Mouse (Mus musculus): ENCODE results near the gene Slc2a5.

Gene Slc2a5

DNA sequence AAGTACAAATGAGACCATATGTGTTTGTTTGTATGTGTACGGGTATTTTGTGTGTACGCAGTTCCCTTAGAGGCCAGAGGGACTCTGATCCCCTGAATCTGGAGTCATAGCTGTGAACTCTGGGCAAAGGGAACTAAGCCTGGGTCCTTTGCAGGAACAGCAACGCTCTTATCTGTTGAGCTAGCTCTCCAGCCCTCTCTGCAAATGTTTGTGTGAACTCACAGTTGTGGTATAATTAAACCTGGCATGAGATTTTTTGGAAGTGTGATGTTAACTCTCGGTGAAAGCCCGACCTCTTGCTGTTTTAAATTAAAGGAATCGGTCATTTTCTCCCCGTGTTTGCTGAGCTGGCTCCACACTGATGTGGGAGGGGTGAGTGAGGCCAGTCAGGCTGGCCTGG is 13.4 kb upstream of the Slc2a5 start:
- no peak for DNase-seq

DNA sequence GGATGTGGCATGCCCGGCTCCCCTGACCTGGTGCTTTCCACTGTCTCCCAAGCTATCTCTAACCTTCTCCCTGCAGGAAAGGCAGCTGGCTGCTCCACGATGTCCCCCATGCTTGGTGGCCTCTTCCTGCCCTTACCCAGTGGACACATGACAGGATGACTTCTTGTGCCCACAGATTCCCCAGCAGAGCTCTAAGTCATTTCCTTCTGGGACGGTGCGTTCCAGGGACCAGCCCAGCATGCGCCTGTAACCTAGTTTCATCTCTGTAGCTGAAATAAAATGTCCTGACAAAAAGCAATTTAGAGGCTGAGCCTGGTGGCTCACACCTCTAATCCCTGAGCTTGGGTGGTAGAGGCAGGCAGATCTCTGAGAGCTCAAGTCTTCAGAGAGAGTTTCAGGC is 12.4 kb upstream of the Slc2a5 start:
- no peak for DNase-seq

DNA sequence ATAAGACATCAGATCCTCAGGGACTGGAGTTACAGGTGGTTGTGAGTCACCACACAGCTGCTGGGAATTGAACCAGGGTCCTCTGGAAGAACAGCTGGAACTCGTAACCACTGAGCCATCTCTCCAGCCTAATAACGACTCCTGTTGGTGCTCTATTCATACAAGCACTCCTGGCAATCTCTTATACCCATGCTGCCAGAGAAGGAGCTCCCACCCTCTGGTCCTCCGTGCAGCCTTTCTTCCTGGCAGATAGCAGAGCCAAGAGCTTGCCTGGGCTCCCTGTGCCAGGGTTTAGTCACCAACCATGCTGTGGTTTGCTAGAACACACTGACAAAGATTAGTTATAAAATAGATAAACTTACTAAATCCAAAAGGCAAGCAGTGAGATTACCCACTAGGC is 9.4 kb upstream of the Slc2a5 start:
- DNase-seq: no peak

DNA sequence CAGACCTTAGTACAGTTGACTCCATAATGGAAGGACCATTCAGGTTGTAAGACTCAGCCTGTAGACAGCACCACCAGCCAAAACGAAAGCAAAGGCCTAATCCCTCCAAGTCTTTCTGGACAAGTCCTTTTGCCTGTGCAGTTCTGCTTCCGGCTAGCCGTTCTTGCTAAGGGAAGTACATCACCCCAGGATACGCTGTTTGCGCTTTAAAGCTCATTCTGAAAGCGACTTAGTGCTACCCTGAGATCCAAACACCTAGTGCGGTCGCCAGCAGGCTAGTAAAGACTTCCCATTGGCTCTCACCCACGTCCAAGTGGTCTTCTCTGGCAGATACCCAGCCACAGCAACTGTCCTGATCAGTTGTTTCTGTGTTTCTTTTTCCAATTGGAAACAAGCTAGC is 8.7 kb upstream of the Slc2a5 start:
- DNase-seq: no peak

DNA sequence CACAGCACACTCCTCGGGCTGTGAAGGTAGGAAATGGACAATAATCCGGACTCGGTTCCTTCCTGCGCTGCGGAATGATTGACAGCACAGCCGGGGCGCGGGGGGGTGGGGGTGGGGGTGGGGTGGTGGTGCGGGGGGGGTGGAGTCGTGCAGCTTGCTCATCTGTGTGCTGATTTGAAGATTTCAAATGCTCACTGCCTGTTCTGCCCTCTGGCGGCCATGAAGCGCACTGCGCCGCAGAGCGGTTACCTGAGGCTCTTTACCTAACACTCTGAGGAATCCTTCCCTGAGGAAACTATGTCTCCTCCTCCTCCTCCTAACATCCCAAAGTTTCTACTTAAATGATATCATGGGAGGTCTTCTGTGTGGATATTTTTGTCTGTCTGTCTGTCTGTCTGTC is 6.2 kb upstream of the Slc2a5 start:
- peak; percentile 86 for DNase-seq

DNA sequence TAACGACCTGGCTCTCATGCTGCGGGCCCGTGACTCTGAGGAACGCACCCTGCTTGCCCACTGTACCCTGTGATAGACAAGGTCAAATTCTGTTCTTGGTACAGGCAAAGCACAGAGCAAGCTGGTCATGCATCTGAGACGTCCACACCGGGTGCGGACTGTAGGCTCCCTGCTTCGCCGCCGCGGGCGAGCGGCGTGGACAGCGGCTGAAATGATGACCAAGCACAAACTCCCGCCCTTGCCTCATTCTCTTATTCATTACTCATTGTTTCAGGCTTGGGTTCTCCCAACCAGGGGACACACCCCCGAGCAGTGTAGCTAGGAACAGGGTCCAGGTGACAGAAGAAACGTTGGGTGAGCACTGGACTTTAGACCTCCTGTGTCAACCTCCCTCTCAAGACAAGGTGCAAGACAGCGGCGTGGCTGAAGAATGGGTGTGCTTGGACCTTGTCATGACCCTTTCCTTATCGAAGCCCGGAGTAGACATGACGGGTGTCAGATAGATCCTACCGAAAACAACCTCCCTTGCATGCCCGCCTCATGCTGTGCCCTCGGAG is 4.5 kb upstream of the Slc2a5 start:
- no peak for DNase-seq

DNA sequence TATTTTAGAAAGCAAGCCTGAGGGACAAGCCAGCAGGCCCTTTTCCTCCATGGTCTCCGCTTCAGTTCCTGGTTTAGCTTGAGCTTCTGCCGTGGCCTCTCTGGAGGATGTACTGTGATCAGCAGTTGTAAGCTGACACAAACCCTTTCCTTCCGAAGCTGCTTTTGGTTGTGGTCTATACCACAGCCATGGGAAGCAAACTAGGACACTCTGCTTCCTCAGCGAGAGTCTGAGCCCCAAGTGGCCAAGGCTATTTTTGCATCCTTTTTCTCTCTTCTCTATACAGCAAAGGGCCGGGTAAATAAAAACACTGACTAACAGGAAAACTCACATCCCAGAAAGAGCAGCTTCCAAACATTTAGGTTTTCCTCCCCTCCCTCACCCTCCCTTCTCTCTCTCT is 1.8 kb upstream of the Slc2a5 start:
- no peak for DNase-seq

DNA sequence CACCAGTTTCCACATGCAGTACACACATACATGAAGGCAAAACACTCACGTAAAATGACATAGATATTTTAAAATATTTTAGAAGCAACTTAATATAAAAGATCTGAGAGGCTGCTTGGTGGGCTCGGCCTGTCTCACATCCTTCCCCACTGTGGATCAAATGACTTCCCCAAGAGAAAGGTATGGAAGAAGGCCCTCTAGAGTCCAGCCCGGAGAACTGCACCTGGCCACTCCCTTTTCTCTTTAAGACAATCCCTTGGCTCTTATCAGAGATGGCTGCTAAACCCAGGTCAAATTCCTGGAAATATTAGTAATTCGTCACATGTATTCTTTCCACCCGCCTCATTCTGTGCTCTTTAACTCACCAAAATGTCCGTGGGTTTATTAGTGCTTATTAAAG is 920 bp upstream of the Slc2a5 start:
- DNase-seq: no peak

DNA sequence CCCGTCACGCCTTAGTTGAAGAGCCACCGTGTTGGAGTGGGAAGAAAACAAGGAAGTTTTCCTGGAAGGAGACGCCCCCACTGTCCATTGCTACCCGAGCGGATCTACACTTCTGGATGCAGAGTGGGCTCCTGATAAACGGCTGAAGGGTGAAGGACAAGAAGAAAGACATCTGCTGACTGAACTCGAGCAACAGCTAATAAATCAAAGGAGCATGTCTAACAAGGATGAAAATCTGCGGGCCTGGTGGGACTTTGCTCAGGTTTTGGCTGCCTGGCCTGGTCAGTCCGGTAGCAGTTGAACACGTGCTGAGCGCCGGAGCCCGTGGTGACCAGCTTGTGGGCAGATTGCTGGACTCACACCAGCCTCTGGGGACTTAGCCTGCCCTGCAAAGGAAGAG is 557 bp downstream of the Slc2a5 start:
- DNase-seq: no peak

DNA sequence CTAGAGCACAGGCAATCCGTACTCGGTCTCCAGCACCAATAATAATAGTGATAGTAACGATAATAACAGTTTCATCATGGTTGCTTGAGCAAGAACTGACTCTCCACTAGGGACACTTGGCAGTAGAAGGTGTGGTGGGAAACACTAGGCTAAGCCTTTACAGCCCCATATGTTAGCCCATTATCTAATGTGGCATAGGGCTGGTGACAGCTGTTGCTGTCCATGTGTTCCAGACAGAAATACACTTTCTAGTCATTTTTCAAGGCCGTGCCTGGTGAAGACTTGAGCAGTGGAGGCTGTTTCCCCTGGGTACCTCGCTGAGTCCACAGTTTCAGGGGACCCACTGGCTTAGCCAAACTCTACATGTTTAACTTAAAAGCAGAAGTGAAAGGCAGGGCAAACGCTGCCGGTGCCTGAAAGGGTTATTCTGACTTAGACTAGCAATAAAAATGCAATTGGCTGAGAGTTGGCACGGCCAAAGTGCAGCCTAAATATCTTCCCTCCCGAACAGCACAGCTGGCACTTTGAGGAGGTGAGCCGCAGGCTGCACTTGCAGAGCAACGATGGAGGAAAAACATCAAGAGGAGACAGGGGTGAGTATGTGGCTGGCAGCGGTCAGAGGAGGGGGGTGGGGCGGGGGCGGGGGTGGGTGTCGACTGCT is 1.2 kb downstream of the Slc2a5 start:
- DNase-seq: no peak

DNA sequence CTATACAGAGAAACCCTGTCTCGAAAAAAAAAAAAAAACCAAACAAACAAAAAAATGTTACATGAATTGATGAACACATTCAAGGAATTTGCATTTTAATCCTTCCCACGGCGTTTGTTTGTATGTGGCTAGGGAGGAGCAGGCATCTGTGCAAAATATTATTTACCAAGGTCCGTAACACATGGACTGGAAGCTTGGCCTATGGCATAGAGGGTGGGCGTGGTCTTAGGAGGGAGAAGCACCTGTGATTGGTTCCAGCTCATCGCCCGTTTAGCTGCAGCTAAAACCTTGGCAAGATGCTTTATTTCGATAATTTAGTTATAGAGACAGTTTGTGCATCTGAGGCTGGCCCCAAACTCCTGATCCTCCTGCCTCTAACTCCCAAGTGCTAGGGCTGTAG is 2.3 kb downstream of the Slc2a5 start:
- DNase-seq: no peak

DNA sequence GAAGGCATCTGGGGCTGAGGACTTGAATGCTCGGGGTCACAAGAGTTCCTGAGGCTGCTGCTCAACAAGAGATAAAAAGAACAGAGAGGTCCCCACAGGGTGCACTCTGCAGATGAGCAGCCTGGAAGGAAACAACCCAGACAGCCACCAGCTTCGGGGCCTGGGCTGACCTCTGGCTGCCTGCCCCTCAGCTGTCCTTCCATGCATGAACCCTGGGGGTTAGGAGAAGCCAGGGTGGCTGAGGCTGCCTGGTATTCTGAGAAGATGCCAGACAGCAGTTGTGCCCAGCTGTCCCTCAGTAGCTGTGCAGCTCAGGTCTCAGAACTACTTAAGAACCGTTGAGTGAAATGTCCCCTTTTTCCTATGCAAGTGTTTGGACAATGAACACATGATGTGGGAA is 3.4 kb downstream of the Slc2a5 start:
- DNase-seq: no peak

DNA sequence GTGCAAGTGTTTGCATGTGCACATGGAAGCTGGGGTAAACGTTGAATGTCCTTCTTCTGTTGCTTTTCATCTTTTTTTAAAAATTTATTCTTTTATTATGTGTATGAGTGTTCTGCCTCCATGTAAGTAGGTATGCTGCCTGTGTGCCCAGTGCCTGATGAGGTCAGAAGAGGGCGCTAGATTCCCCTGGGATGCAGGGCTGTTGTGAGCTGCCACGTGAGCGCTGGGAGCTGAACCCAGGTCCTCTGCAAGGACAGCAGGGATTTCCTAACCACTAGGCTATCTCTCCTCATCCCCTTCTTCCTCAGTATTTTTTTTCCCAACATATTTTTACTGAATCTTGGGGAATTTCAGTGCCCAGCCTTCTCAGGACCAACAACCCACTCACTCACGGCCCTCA is 7.3 kb downstream of the Slc2a5 start:
- DNase-seq: no peak

DNA sequence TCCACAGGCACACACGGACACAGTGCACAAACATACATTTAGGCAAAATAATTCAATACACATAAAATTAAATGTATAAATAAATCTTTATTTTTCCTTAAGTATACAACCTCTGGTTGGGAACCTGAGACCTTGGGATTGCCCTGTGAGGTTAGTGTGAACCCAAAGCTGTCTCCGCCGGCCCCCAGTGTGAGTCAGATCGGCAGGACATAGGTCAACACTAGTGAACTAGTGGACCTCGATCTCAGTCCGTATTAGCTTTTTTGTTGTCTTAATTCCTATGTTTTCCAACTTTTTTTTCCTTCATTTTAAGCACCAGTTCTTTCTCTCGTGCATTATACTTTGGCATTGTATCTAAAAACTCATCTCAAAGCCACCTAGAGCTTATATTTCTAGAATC is 8.8 kb downstream of the Slc2a5 start:
- no peak for DNase-seq

DNA sequence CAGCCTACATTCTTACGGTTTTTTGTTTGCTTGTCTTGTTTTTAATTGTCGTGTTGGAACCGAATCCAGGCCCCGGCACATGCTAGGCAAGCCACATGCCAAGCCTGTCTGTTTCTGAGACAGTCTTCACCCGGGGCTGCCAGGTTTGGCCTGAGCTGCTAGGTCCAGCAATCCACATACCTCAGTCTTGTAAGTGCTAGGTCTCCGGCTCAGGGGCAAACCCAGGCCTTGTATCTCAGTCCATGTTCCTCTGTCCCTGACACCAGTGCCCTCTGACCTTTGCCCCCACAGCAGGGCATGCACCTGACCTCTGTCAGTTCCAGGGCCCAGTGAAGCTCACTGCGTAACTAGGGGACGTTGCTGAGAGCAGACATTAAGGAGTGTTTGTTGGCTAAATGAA is 9.5 kb downstream of the Slc2a5 start:
- DNase-seq: no peak

DNA sequence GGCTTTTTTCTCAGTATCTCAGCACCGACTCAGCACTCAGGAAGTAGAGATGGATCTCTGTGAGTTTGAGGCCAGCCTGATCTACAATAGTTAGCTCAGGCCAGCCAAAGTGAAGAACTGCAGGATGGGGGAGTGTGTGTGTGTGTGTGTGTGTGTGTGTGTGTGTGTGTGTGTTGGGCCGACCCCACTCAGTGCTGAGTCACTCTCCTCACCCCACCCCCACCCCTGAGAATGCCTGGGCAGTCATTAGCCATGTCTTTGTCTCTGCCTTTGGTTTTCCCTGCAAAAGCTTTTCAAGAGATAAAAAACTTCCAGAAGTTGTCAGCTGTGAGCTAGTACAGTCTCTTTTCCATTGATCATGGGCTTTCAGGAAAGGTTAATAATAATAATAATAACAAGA is 11.6 kb downstream of the Slc2a5 start:
- no peak for DNase-seq

DNA sequence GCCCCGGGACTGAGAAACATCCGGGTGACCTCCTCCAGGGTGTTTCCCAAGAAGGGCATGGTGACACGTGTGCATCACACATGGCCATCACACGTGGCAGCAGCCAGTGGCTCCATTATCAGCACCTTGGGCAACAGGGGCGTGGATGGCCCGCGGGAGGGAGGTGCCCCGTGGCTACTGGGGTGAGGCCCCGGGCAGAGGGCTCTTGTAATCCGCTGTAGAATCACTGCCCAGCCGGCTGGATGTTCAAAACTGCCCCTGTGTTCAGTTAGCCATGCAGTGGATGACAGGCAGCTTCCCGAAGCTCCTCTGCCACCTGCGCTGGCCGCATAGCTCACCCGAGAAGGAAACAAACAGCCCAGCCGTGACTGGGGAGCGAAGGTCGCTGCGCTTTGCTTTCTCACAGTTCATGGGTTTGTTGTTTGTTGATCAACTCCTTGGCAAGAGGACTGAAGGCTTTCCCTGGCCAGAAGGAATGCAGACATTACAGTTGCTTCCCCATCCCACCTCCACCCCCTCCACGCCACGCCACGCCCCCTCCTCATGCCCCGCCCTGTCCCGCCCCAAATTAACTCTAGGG is 13.7 kb downstream of the Slc2a5 start:
- DNase-seq: peak; percentile 38

DNA sequence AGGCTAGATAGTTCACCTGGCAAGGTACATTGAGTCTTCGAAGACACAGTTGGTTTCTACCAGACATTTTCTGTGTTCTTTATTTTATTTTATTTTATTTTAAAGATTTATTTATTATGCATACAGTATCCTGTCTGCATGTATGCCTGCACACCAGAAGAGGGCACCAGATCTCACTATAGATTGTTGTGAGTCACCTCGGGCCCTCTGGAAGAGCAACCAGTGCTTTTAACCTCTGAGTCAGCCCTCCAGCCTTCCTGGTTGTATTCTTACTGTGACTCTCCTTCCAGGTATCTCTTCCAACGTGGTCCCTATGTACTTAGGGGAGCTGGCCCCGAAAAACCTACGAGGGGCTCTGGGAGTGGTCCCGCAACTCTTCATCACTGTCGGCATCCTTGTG is 16.2 kb downstream of the Slc2a5 start:
- DNase-seq: no peak

DNA sequence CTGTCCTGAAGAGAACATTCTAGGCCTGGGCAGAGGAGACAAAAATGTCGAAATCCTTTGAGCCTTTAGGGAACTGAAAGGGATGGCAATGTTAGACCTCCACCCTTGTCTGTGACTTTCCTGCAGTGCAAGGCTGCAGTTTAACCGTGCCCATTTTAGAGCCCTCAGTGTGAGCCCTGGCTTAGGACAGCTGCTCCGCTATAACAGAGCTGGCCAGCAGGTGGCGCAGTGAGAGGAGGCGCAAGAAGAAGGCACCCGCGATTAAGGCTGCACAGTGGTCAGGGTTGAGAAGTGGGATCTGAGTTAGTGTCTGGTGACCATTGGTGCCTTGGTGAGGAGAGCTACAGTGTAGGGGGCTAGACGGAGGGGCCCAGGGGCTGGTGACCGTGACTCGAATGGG is 17.6 kb downstream of the Slc2a5 start:
- DNase-seq: peak; percentile 71

DNA sequence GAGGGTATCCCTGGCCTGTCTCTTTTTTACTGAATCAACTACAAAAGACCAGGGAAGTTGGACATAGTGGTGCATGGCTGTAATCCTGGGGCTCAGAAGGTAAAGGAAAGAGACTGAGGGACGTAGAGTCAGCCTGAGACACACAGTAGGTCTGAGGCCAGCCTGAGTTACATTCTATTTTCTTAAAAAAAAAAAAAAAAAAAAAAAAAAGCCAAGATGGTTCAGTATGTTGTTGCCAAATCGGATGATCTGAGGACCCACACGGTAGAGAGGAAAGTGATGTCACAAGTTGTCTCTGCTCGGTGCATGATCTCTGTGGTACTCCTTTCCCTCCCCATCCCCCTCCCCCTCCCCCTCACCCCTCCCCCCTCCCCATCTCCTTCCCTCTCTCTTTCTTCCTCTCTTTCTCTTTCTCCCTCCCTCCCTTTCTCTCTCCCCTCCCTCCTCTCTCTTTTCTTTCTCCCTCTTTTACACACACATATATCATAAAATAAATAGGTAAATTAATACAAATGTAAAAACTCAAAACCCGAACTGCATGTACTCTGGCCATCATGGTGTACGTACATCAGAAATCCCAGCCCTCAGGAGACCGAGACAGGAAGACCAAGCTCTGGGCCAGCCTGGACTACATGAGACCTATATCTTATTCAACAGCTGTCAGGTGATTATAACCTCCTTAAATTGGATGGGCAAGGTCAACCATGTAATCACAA is 18.4 kb downstream of the Slc2a5 start:
- no peak for DNase-seq

DNA sequence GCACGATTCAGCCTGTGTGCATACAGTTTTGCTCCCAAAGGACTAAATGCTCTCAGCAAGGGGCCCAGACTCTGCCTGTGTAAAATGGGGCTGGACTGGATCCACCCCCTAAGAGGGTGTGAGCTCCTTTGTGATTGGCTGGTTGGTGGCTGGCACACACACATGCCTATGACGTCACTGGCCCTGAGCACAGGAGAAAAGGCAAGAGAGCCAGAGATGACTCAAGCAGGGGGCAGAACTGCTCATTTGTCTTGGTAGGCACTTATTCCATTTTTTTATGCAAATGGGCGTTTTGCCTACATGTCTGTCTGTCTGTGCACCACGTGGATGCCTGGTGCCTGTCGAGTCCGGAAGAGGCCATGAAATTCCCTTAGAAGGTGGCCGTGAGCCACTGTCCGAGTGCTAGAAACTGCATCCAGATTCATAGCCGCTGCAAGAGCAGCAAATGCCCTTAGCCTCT is 19.0 kb downstream of the Slc2a5 start:
- peak; percentile 72 for DNase-seq

DNA sequence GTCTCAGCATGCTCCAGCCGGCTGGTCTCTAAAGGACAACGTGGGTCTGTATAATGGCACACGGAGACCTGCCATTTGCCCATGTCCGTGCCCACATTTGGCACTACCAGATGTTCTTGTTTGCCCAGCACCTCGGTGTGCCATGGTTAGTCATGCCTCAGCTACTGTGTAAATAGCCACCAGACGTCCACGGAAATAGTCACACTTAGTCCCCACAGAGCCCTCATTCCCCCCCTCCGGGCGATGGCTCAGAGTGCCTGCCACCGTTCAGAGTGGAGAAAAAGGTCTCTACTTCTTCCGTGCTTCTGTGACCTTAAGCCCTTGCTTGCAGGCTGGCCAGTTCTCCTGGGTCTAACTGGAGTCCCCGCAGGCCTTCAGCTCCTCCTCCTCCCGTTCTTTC is 20.0 kb downstream of the Slc2a5 start:
- peak; percentile 5 for DNase-seq

DNA sequence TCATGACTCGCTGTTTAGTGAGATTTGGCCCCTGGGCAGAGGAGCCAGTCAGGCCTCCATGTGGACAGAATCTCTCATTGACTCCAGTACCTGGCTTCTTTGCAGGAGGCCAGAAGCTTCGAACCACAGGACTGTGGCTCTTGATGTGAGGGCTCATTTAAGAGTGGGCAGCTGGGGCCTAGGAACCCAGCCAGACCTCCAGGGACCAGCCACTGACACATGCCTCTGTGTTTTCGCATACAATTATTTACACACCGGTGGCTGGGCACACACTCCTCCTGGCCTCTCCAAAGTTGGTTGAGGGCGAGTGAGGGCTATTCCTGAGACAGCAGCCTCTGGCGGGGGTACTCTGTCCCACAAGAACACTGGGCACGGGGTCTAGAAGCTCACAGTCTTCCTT is 21.3 kb downstream of the Slc2a5 start:
- no peak for DNase-seq

DNA sequence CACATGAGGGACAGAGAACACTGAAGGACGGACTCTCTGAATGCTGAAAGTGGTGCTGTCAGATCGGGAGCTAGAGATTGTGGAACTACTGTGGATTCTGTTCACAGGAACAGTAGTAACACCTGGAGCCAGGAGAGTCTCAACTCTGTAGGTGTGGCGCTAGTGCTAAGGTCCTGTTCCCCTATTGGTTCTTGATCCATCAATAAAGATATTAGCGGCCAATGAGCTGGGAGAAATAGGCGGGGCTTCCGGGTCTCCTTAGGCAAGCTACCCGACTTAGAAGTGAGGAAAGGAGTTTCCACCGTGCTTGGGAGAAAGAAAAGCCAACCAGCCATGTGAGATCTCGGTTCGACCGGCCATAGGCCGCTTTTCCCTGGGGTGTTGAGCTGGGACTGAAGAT is 25.2 kb downstream of the Slc2a5 start:
- peak; percentile 21 for DNase-seq
